Mouse (Mus musculus) 3134 (cell line): ENCODE data around the gene Padi2.
A peak's percentile ranks its signal among the peaks of the same experiment; 100 is the strongest.

Source experiments
- DNase-seq: peaks from one replicate; pipeline ENCODE4 v3.0.0-alpha.2; 2011; ENCODE audit warnings: low spot score; ENCODE audit not compliant: insufficient read length; ENCODE audit errors: extremely low read depth

The Padi2 gene

GRCm38 (mm10) chr4:140982808-140983207 is 76.7 kb downstream of the Padi2 start:
- DNase-seq, result no peak

GRCm38 (mm10) chr4:140983442-140983841 is 77.3 kb downstream of the Padi2 start:
- DNase-seq, result peak; percentile 78

- no peak for DNase-seq
These were observed 78.4 kb downstream of the Padi2 start for GRCm38 (mm10) chr4:140984544-140984943.

- DNase-seq, result no peak
These were observed 80.0 kb downstream of the Padi2 start for GRCm38 (mm10) chr4:140986024-140986710.

- DNase-seq, result peak; percentile 89
These were observed 80.7 kb downstream of the Padi2 start, which contains the start of gene Atp13a2 for GRCm38 (mm10) chr4:140986711-140987395. TSS of gene Atp13a2 (plus strand) at chr4:140986873.

- DNase-seq, result no peak
These were observed 81.3 kb downstream of the Padi2 start for GRCm38 (mm10) chr4:140987476-140987875.

GRCm38 (mm10) chr4:140988706-140989290 is 82.7 kb downstream of the Padi2 start:
- no peak for DNase-seq

GRCm38 (mm10) chr4:140989447-140989846 is 83.3 kb downstream of the Padi2 start:
- no peak for DNase-seq

- no peak for DNase-seq
These were observed 86.1 kb downstream of the Padi2 start for GRCm38 (mm10) chr4:140992215-140992614.

- no peak for DNase-seq
These were observed 87.7 kb downstream of the Padi2 start for GRCm38 (mm10) chr4:140993846-140994245.

- no peak for DNase-seq
These were observed 89.7 kb downstream of the Padi2 start for GRCm38 (mm10) chr4:140995811-140996210.

GRCm38 (mm10) chr4:140996812-140997211 is 90.7 kb downstream of the Padi2 start:
- no peak for DNase-seq
